Mouse (Mus musculus): ENCODE results near the gene Kcnmb4. TPM values are rescaled to one million over a fixed set of nuclear protein-coding genes. Genes with fewer than 3 reads are reported as not detected.

Kcnmb4 gene
- polyA plus RNA-seq, 1 experiment = 4.2 TPM

DNA sequence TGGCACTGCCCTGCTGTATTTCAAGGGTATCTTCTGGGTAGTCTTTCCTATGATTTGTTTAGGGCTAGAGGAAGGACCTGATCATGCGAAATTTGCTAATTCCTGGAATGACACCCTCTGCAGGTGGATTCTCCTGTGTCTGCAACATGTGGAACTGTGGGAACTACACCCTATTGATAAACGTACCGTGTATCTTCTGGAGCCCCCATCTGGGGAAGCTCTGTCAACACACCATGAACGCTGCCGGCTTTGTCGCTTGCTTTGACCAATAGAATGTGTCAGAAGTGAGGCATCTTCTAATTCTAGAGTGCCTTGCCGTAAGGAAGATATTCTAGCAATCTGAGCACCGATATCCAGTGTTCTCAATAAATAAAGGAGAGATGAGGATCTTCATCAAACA lies 28.9 kb downstream of the Kcnmb4 start:
- DNase-seq (ENCODE audit: low read depth in 1 of 2, low spot score in 2 of 2) = no peak
- H3K27me3 ChIP-seq (ENCODE audit: control insufficient read depth, insufficient read depth, low read length) = no peaks in the 10 kb centered on the region
- WGBS = 95% methylated on average over 8 of the region's 8 CpGs
- TF ChIP-seq POLR2A (IDR thresholded peaks at IDR 0.05; ENCODE audit: low read depth, low read length) (no peak), CTCF (IDR thresholded peaks at IDR 0.05; ENCODE audit: extremely low read depth, insufficient read depth, insufficient read length, insufficient replicate concordance) (no peak)
- no peaks in the 10 kb centered on the region for H3K4me1 ChIP-seq (ENCODE audit: control insufficient read depth, insufficient read depth, insufficient read length)
- no peaks in the 10 kb centered on the region for H3K36me3 ChIP-seq (ENCODE audit: control insufficient read depth, insufficient read depth, low read length)
- H3K27ac ChIP-seq (ENCODE audit: insufficient read depth, low read length) = no peak overlapping the region
- H3K4me3 ChIP-seq (ENCODE audit: extremely low read depth, insufficient read depth, insufficient read length) = no peak overlapping the region

DNA sequence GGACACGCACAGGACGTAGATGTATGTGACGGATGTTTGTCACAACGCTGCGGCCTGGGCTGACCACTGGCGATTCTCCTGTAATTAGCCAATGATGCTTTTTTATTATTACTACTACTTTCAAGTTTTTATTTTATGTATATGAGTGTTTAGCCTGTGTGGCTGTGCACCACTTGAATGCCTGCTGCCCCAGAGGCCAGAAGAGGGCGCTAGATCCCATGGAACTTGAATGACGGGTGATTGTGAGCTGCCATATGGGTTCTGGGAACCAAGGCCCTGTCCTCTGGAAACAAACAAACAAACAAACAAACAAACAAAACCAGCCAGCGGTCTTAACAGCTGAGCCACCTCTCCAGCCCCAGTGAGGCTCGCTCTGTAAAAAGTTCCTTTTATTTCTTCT lies 29.3 kb downstream of the Kcnmb4 start:
- no peak for TF ChIP-seq POLR2A (IDR thresholded peaks at IDR 0.05; ENCODE audit: low read depth, low read length)
- TF ChIP-seq CTCF (IDR thresholded peaks at IDR 0.05; ENCODE audit: extremely low read depth, insufficient read depth, insufficient read length, insufficient replicate concordance) = no peak
- no peak for DNase-seq (ENCODE audit: low read depth in 1 of 2, low spot score in 2 of 2)
- WGBS = 93% methylated on average over 10 of the region's 10 CpGs

DNA sequence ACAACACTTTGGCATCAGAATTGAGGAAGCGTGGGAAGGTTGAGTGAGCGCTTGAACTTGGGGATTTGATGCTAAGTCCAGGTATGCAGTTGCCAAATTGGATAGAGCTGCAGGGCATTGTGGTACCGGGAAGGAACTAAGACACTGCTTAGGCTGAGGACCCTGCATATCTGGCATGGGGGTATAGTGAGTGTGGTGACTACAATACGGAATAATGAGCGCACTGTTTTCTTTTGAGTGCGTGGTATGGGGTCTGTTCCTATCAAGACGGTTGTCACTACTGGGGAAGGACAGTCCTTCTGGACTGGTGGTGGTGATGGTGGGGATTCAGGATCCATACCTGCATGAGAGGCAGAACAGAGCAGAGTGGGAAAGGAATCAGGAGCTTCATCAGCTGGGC lies 32.7 kb downstream of the Kcnmb4 start:
- H3K27ac ChIP-seq (ENCODE audit: insufficient read depth, low read length) = no peak overlapping the region
- H3K36me3 ChIP-seq (ENCODE audit: control insufficient read depth, insufficient read depth, low read length) = no peaks in the 10 kb centered on the region
- H3K4me3 ChIP-seq (ENCODE audit: extremely low read depth, insufficient read depth, insufficient read length) = no peak overlapping the region
- no peak for TF ChIP-seq CTCF (IDR thresholded peaks at IDR 0.05; ENCODE audit: extremely low read depth, insufficient read depth, insufficient read length, insufficient replicate concordance)
- no peaks in the 10 kb centered on the region for H3K27me3 ChIP-seq (ENCODE audit: control insufficient read depth, insufficient read depth, low read length)
- no peak for DNase-seq (ENCODE audit: low read depth in 1 of 2, low spot score in 2 of 2)
- H3K4me1 ChIP-seq (ENCODE audit: control insufficient read depth, insufficient read depth, insufficient read length) = no peaks in the 10 kb centered on the region
- 96% methylated on average over 7 of the region's 7 CpGs for WGBS

More for the DNA sequence above, 29.3 kb downstream of the Kcnmb4 start:
- Histone ChIP-seq H3K4me3 (ENCODE audit: extremely low read depth, insufficient read depth, insufficient read length) (no peak overlapping the region), H3K27ac (ENCODE audit: insufficient read depth, low read length) (no peak overlapping the region), H3K4me1 (ENCODE audit: control insufficient read depth, insufficient read depth, insufficient read length) (no peaks in the 10 kb centered on the region), H3K27me3 (ENCODE audit: control insufficient read depth, insufficient read depth, low read length) (no peaks in the 10 kb centered on the region), H3K36me3 (ENCODE audit: control insufficient read depth, insufficient read depth, low read length) (no peaks in the 10 kb centered on the region)

DNA sequence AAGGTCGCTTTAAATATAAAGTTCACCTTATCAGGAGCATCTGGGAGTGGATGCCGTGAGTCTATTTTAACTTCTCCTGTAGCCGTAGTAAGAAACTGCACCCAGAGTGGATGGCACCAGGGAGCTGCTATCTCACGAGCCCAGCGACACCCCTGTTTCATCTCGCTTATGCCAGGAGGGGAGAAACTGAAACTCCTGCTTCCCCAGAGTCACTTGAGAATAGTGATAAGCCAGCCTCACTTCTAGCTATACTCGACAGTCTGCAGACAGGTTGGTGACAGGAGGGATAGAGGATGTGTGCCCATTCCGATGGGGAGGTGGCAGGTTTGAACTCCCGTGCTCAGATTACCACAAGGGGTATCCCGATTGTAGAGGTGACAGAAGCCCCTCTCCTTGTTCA lies 33.6 kb downstream of the Kcnmb4 start:
- TF ChIP-seq POLR2A (IDR thresholded peaks at IDR 0.05; ENCODE audit: low read depth, low read length) (no peak), CTCF (IDR thresholded peaks at IDR 0.05; ENCODE audit: extremely low read depth, insufficient read depth, insufficient read length, insufficient replicate concordance) (no peak)
- H3K36me3 ChIP-seq (ENCODE audit: control insufficient read depth, insufficient read depth, low read length) = no peaks in the 10 kb centered on the region
- no peaks in the 10 kb centered on the region for H3K27me3 ChIP-seq (ENCODE audit: control insufficient read depth, insufficient read depth, low read length)
- DNase-seq (ENCODE audit: low read depth in 1 of 2, low spot score in 2 of 2) = no peak
- no peak overlapping the region for H3K4me3 ChIP-seq (ENCODE audit: extremely low read depth, insufficient read depth, insufficient read length)
- H3K27ac ChIP-seq (ENCODE audit: insufficient read depth, low read length) = no peak overlapping the region
- 90% methylated on average over 10 of the region's 10 CpGs for WGBS
- H3K4me1 ChIP-seq (ENCODE audit: control insufficient read depth, insufficient read depth, insufficient read length) = no peaks in the 10 kb centered on the region

DNA sequence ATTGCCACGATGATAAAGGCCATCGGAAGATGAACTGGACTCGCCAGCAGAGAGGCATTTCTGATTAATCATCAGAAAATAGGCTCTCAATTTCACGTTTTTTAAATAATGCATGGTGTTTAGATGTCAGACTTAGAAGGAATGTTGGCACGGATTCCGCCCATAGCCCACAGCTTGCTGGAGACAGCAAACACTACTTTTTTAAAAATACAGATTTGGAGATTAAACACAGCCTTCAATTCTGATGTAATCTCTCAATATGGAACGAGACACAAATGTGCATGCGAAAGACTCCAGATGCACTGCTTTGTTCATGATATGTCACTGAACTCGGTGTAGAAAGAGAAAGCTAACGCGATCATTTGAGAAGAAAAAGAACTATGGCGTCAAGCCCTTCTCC lies 38.2 kb downstream of the Kcnmb4 start:
- H3K4me1 ChIP-seq (ENCODE audit: control insufficient read depth, insufficient read depth, insufficient read length) = no peaks in the 10 kb centered on the region
- DNase-seq (ENCODE audit: low read depth in 1 of 2, low spot score in 2 of 2) = no peak
- no peaks in the 10 kb centered on the region for H3K27me3 ChIP-seq (ENCODE audit: control insufficient read depth, insufficient read depth, low read length)
- TF ChIP-seq CTCF (IDR thresholded peaks at IDR 0.05; ENCODE audit: extremely low read depth, insufficient read depth, insufficient read length, insufficient replicate concordance) (no peak), POLR2A (IDR thresholded peaks at IDR 0.05; ENCODE audit: low read depth, low read length) (no peak)
- 87% methylated on average over 12 of the region's 12 CpGs for WGBS
- H3K4me3 ChIP-seq (ENCODE audit: extremely low read depth, insufficient read depth, insufficient read length) = no peak overlapping the region
- no peak overlapping the region for H3K27ac ChIP-seq (ENCODE audit: insufficient read depth, low read length)
- H3K36me3 ChIP-seq (ENCODE audit: control insufficient read depth, insufficient read depth, low read length) = no peaks in the 10 kb centered on the region

DNA sequence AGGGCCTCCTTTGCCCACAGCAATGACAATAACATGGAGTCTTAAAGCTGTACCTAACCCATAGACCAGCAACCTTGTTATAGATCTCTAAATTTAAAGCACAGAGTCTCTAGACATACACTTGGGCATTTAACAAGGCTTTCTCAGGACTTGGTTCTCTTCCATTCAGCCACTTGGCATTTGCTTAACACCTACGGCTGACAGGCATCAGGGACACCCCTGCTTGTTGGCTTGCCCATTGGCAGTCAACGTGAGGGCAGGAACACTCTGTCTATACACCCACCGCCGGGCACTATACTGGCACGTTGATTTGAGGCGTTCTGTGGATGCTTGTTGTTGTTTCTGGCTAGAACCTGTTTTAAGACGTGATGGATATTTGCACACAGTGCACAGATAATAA lies 41.3 kb downstream of the Kcnmb4 start:
- WGBS = 95% methylated on average over 7 of the region's 7 CpGs
- Histone ChIP-seq H3K27me3 (ENCODE audit: control insufficient read depth, insufficient read depth, low read length) (no peaks in the 10 kb centered on the region), H3K36me3 (ENCODE audit: control insufficient read depth, insufficient read depth, low read length) (no peaks in the 10 kb centered on the region), H3K4me3 (ENCODE audit: extremely low read depth, insufficient read depth, insufficient read length) (no peak overlapping the region), H3K4me1 (ENCODE audit: control insufficient read depth, insufficient read depth, insufficient read length) (no peaks in the 10 kb centered on the region), H3K27ac (ENCODE audit: insufficient read depth, low read length) (no peak overlapping the region)
- no peak for DNase-seq (ENCODE audit: low read depth in 1 of 2, low spot score in 2 of 2)
- no peak for TF ChIP-seq CTCF (IDR thresholded peaks at IDR 0.05; ENCODE audit: extremely low read depth, insufficient read depth, insufficient read length, insufficient replicate concordance)
- TF ChIP-seq POLR2A (IDR thresholded peaks at IDR 0.05; ENCODE audit: low read depth, low read length) = no peak

DNA sequence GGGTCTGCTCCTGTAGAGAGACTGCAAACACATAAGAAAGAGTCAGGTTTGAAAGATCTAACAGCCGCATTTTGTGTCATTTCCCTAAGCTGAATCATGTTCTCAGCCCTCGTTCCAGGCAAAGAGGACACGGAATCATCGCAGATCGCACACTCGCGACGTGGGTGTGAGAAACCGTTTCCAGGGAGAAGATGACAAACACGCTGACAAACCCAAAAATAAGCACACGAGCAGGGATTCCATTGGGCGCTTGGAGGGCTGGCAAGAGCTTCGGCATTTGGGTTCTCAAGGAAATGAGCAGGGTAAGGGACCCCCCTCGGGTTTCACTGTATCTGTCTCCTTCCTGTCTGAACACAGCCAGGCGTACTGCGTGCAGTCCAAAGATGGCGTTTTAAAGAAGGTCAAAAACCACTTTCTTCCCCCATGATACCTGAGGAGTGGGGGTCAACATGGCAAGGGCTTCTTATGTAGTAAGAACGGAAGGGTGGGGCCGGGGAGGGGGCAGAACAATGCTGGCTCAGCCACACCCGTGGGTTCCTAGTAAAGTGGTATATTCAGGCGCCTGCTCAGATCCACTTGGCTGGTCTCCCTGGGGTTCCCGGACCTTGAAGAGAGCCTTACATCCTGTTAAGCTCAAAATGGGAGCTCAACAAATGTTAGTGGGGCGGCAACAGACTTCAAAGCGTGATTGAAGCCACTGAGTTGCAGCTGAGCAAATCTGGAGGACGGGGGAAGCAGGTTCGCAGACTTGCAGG lies 45.5 kb downstream of the Kcnmb4 start:
- Histone ChIP-seq H3K36me3 (ENCODE audit: control insufficient read depth, insufficient read depth, low read length) (no peaks in the 10 kb centered on the region), H3K27me3 (ENCODE audit: control insufficient read depth, insufficient read depth, low read length) (no peaks in the 10 kb centered on the region), H3K27ac (ENCODE audit: insufficient read depth, low read length) (no peak overlapping the region), H3K4me3 (ENCODE audit: extremely low read depth, insufficient read depth, insufficient read length) (no peak overlapping the region), H3K4me1 (ENCODE audit: control insufficient read depth, insufficient read depth, insufficient read length) (no peaks in the 10 kb centered on the region)
- DNase-seq (ENCODE audit: low read depth in 1 of 2, low spot score in 2 of 2) = no peak
- 93% methylated on average over 26 of the region's 26 CpGs for WGBS
- TF ChIP-seq CTCF (IDR thresholded peaks at IDR 0.05; ENCODE audit: extremely low read depth, insufficient read depth, insufficient read length, insufficient replicate concordance) (no peak), POLR2A (IDR thresholded peaks at IDR 0.05; ENCODE audit: low read depth, low read length) (no peak)
